Mouse (Mus musculus) heart, postnatal 36 days (tissue): ENCODE data around the gene Fbxo47. TPM values are rescaled to one million over a fixed set of nuclear protein-coding genes. Genes with fewer than 3 reads are reported as not detected.
A peak's percentile ranks its signal among the peaks of the same experiment; 100 is the strongest.
"Not testable (repeated sequence)": the region's sequence is repeated elsewhere in the genome, so short reads cannot be mapped to it uniquely, and the experiment has no call there.

Experiments
- DNase-seq, 2 experiments: peaks; one replicate each; pipeline ENCODE4 v3.0.0; 2021 to 2022
- intact Hi-C: fragments of 180-260 bp; cut with DNase I; formaldehyde crosslinking; loops from one replicate; pipeline ENCODE4 v1.15.1; 2025
- total RNA-seq, 2 experiments: library from RNA; stranded (reverse); gene quantifications; 2 replicates each; pipeline ENCODE4 v1.2.3; 2021

The Fbxo47 gene
- total RNA-seq, 2 experiments from 2014 or later, result 0.35 to 0.69 TPM

DNA sequence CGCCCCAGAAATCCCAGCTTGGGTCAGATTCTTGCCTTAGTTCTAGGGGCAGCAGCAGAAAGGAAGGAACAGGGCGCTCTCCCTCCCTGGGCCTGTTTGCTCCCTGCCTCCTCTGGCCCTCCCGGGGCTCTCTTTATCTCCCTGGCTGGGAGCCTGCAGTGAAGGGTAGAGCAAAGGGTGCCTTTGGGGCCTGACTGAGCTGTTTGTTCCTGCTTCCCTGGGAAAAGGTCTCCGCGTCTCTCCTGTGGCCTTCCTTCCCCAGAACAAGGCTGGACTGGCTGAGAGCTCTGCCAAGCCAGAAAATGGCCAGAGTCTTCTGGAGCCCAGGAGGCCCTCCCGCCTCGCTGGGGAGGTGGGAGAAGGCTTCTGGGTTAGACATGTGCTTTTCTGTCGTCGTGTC, 46.9 kb downstream of the Fbxo47 start:
- intact Hi-C loops, result not testable (repeated sequence)
- peak in 1 of 2 experiments; percentile 39 for DNase-seq

DNA sequence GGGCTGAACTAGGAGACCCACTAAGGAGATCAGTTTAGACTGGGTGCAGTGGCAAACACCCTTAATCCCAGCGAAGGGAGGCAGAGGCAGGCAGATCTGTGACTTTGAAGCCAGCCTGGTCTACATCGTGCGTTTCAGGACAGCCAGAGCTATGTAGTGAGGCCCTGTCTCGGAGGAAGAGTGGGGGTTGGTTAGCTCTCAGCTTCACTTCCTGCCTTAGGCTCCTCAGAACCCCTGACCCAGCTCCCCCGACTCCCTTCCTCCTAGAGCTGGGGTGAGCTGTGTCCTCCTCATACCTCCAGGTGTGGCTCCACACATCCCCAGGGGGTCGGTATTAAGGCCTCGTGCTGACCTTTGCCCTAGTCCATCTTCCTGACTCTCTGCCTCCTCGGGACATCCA, 47.4 kb downstream of the Fbxo47 start:
- DNase-seq, result no peak

DNA sequence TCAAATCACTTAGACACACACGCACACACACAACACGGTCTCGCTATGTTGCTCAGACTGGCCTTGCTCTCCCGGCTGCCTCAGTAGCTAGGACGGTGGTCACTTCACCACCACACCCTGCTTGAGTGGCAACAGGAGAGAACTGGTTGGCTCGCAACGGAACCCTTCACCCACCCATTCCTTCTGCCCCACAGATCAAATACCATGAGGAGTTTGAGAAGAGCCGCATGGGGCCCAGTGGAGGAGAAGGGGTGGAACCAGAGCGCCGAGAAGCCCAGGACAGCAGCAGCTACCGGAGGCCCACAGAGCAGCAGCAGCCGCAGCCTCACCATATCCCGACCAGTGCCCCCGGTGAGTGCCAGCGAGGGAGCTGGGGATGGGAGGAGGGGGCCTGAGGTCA, 50.6 kb downstream of the Fbxo47 start:
- no peak for DNase-seq
- intact Hi-C loops, result no loop called here

More for the DNA sequence above, 47.4 kb downstream of the Fbxo47 start:
- intact Hi-C loops, result no loop called here

DNA sequence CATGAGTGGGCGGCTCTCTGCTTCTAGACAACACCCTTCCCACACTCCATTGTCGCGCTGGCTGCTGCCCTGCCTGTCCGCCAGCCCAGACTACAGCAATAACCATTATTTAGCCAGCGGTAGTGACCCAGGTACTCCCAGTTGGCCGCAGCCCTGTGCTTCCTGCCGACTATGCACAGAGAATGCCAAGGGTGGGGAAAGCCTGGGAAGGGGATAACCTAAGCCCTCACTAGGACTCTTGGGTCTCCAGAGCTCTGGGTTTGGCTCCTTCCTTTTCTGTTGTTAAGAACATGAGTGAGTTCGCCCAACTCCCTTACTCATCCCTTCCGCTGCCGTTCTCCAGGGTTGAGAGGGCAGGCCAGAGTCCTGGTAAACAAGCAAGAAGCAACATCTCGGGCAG, 52.0 kb downstream of the Fbxo47 start:
- intact Hi-C loops, result no loop called here
- peak in 1 of 2 experiments; percentile 53 for DNase-seq

DNA sequence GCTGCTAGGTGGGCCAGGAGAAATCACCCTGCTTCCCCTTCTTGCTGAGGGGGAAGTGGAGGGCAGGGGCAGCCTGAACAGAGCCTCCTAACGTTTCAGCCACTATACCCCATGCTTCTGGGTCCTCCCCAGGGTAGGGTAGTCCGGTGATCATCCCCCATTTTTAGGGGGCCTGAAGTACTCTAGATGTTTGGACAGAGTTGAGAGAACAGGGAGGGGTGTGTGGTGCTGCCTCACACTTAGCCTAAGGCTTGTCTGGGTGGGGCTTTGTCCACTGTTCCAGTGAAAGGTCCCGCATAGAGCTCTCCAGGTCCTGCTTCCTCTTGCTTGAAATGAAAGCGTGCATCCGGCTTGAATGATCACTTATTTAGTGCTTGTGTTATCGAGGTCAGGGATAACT, 53.5 kb downstream of the Fbxo47 start:
- intact Hi-C loops, result no loop called here
- peak in 1 of 2 experiments; percentile 12 for DNase-seq

DNA sequence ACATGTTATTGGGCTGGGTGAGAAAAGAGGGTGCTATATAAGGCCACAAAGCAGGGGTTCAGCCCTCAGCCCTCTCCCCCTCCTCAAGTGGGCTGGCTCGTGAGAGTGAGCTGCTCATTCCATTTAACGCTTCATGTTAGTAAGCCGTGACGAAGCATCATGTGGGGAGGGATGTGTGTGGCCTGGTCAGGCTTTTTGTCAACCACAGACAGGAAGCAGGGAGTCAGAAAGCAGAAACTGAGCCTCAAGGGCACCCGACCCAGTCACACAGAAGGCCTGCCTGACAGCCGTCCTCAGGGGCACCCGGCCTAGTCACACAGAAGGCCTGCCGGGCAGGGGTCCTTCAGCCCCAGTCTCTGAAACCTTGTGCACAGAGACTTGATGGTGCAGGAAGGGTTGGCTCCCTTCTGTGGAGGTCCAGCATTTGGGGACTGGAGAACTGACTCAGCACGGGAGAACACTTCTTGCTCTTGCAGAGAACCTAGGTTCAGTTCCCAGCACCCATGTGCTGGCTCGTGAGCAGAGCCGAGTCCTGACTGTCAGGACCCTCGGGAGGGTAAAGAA, 54.0 kb downstream of the Fbxo47 start:
- intact Hi-C loops, result no loop called here
- peak in 1 of 2 experiments; percentile 24 for DNase-seq

DNA sequence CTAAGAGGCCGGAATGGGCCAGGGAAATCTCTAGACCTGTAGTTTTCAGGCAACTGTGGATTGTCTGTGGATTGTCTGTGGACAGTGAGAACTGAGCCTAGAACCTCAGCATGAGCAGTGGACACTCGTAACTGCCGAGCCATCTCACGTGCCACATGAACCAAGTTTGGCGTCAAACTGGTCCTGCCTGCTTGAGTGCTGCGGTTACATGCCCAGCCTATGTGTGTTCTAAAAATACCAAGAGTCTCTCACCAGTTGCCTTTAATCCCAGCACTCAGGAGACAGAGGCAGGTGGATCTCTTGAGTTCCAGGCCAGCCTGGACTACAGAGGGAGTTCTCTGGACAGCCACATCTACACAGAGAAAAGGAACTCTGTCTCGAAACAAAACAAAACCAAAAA, 54.6 kb downstream of the Fbxo47 start:
- DNase-seq, result peak in 1 of 2 experiments; percentile 1
- intact Hi-C loops, result no loop called here

DNA sequence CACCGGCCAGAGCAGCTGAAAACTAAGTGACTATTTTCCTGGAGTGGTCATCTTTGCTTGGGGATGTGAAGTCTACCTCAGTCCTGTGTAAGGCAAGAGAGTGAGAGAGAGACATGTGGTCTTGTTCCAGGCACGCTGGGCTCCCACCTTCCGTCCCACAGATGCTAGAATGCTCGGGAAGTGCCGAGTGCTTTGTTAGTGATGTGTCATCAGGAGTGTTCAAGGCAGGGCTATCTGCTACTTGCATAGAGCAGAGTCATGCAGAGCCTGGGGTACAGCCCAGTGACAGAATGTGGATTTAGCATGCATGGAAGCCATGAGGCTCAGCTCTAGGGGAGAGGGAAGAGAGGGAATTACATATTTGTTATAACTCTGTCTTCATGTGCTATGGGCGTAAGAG, 56.3 kb downstream of the Fbxo47 start:
- intact Hi-C loops, result no loop called here
- no peak for DNase-seq

DNA sequence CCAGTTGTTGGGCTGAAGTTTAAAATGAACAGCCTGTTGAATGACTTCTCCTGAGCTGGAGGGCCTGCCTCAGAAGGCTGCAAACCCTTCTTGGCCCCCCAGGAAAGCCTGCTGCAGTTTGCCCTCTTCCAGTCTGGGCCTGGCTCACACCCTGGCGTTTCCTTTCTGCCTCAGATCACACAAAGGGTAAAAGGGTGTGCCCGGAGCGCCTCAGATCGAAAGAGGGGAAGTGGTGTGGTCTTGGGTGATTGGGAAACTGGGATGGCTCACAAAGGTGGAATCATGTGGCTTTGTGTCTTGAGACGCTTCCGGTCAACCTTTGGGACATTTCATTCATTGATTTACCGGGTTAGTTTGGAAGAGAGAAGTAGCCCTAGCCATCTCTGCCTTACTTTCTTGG, 57.5 kb downstream of the Fbxo47 start:
- intact Hi-C loops, result no loop called here

DNA sequence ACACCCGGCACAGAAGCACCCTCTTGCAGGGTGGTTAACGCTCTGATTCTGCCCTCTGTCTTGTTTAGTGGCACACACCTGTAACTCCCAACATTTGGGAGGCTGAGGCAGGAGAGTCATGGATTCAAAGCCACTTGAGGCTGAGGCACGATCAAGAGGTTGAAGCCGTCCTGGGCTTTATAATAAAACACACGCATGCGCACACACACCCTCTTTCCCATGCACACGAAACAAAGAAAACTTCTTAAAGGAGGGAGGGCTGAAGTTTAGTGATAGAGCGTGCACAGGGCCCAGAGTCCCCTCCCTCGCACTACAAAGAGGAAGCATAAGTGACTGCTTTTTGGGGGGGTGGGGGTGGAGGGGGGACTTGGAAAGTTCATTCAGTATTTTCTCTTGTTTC, 58.0 kb downstream of the Fbxo47 start:
- intact Hi-C loops, result loop anchor here (2.0 kb wide), 1 partner anchor 15 kb away; the partner anchor contains the start of gene B230217C12Rik
- DNase-seq, result no peak

More for the DNA sequence above, 57.5 kb downstream of the Fbxo47 start:
- no peak for DNase-seq

DNA sequence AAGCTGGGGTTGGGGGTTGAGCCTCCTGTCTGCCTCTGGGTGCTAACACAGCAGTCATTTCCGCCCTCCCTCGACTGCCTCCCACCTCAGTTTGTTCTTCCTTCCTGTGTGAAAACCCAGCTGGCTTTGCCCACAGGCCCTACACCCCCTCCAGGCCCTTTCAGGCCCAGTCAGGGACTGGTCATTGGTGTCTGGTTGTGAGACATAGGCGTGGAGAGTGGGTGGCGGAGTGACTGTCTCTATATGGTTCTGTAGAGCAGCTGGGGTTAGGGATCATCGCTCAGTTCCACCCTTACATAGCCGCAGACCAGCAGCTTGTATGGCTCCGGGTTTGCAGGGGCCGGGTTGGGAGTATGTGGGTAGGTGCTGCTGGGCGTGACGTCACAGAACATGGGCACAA, 58.7 kb downstream of the Fbxo47 start:
- DNase-seq, result no peak
- intact Hi-C loops, result loop anchor here (2.0 kb wide), 1 partner anchor 16 kb away; the partner anchor contains the start of gene B230217C12Rik

DNA sequence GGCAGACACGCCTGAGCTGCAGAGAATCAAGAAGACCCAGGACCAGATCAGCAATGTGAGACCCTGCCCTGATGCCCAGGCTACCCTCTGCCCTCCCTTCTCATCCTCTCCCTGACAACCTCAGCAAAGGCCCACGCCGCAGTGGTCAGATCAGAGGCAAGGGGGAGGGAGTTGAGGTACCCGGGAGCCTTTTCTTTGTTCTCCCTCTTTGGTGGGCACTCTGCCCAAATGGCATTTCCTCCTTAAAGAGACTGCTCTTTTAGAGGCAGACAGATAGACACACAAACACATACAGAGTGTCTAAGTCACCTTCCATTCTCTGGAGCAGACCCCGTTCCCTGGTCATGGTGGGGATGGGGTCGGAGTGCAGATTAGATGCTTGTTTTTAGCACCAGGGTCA, 59.1 kb downstream of the Fbxo47 start:
- intact Hi-C loops, result loop anchor here (2.0 kb wide), 1 partner anchor 16 kb away; the partner anchor contains the start of gene B230217C12Rik
- no peak for DNase-seq

DNA sequence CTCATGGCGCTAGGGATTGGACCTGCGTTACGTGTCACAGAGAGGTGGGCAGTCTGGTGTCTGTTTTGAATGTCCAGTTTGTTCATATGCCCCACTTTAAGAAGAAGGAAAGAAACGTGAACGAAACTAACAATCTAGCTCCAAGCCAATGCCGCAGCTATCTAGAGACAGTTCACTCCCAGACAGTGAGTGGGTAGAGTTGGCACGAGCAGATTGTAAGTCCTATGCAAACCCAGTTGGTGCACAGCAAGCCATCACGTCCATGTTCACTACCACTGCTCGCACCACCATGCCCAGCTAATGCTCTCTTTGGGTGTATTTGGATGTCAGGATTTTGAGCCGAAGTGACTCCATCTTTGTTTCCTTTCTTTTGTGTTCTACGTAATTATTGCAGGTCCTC, 59.8 kb downstream of the Fbxo47 start:
- intact Hi-C loops, result loop anchor here (2.0 kb wide), 1 partner anchor 17 kb away; the partner anchor contains the start of gene B230217C12Rik
- no peak for DNase-seq

DNA sequence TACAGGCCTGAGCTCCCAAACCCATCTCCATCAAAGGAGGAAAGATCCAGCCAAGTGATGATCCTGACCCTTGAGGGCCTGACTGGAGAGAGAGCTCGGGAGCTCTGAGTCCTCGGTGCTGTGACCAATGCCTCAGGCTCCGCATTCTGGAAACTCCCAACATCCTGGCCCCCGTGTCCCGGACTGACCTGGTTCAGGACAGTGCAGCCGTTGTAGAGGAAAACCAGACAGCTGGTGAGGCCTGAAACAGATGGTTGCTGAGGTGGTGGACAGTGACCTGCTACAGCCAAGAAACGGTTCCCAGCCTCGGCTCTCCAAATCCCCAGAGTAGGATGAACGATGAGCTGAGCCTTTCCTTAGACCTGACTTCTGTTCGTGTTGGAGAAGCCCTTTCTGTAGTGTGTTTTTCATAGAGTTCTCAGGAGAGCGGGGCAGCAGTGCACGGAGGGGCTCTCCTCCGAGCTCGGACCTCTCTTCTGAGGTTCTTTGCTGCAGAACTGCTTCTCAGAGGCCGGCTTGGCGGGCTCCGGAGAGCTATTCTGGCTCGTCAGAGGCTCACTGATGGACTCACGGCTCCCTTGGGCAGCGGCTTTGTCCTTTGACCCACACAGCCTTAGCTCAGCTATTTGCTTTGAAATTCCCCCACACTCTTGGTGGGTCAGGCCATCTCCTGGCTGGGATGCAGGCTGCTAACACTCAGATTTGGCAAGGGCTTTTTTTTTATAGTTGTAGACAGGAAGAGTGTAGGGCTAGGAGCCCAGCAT, 60.9 kb downstream of the Fbxo47 start:
- intact Hi-C loops, result loop anchor here (2.0 kb wide), 1 partner anchor 22 kb away; no protein-coding TSS in a partner anchor
- DNase-seq, result no peak

DNA sequence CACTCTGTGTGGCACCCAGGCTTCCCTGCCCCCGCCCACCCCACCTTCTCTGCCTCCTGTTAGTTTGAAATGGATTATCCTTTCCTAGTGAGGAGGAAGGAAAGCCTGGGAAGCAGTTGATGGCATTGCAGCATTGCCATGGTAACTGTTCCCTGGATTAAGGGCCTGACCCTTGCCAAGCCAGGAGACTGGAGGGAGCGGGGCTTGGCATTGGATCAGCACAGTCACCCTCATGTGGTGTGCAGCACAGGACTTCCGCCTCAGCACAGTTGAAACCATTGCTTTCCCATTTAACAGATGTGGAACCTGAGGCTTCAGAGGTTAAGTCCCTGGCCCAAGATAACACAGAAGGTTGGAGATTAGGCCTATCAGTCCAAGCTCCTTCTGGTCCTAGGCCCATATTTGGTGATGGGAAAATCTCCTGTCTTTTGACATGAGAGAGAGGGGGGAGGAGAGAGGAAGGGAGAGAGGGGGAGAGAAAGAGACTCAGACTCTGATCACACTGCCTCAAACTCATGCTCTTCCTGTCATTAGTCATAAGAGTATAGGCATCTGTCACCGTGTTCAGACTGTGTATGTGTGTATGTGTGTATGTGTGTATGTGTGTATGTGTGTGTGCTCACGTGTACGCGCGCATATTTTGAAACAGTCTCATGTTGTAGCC, 62.4 kb downstream of the Fbxo47 start:
- DNase-seq, result no peak
- intact Hi-C loops, result loop anchor here (2.0 kb wide), 1 partner anchor 21 kb away; no protein-coding TSS in a partner anchor

DNA sequence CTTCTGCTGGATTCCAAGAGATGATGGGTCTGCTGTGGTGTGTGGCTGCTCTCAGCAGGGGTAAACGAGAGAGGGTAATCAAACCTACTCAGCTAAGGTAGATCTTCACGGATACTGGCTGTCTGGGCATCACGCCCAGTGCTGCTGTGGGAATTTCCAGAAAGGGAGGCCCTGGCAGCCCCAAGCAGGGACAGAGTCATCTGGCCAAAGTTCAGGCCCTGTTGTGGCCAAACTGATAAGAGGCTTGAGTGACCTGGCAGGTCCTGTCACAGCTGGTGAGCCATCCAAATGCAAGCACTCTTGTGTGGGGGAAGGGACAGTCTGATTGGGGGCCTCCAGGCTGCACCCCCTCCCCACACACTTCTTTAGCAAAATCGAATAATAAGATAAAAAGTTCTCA, 63.1 kb downstream of the Fbxo47 start:
- peak; percentile 73 to 77 for DNase-seq
- intact Hi-C loops, result no loop called here

DNA sequence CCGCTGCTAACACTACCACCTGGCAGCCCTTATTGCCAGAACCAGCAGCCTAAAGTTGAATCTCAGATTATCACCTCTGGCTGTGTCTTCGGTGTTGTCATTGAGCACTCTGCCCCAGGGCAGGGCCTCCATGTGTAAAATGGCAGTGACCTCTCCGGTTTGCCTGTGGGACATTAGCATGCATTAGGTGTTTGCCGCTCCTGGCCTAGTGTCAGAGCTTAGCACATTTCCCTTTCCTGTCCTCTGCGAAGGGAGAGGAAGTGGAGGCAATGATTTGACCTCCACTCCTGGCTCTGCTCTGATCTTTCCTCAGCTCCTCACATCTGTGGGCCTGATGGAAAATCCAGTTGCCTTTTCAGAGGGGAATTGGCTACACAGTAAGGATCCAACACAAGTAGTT, 64.0 kb downstream of the Fbxo47 start:
- intact Hi-C loops, result no loop called here
- DNase-seq, result no peak

DNA sequence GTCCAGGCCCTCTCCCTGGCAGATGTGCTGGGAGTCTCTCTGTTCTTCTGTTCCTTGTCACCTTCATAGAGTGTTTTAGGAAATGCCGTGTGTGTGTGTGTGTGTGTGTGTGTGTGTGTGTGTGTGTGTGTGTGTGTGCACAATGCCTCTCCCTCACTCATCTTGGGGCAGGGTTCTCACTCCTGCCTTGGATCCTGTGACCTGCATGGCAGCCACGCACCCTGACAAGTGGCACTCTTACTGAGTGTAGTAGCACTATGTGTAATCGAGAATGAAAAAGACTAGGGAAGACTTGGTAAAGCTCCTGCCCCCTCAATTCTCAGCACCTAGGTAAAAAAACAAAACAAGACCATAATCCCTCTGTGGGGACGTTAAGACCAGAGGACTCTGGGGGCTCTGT, 64.9 kb downstream of the Fbxo47 start:
- no peak for DNase-seq
- intact Hi-C loops, result no loop called here

DNA sequence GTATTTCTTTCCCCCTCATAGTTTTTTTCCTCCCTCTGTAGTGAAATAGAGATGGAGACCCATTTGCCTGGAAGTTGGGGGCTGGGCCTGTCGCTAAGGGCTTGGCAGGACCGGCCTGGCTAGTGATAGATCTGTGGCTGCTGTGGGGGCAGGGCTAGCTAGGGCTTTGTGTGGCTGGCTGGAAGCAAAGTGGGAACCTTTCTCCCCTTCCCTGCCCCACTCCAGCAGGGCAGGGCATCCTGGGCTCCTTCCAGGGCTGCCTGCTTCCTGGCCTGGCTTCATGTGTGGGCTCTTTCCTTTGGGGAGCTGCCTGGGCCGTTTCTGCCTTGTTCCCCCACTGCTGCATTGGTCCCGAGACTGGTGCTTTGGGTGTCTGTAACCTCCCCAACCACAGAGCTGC, 65.4 kb downstream of the Fbxo47 start:
- no peak for DNase-seq
- intact Hi-C loops, result no loop called here

DNA sequence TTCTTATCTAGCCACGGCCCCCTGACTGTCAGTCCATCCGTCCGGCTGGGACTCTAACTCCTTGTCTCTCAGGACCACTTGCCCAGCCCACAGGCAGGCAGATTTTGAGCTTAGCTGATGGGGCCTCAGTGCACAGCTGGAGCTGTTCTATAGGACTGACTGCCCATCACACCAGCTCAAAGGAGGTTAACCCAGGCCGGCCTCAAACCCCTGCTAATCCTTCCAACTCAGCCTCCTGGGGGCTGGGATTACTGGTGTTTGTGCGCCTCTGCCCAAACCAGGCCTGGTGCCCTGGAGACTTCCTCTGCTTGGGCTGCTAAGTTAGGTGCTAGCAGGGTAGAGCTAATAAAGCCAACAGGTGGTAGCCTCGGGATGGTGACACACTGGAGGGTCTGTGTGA, 66.0 kb downstream of the Fbxo47 start:
- intact Hi-C loops, result no loop called here
- no peak for DNase-seq

DNA sequence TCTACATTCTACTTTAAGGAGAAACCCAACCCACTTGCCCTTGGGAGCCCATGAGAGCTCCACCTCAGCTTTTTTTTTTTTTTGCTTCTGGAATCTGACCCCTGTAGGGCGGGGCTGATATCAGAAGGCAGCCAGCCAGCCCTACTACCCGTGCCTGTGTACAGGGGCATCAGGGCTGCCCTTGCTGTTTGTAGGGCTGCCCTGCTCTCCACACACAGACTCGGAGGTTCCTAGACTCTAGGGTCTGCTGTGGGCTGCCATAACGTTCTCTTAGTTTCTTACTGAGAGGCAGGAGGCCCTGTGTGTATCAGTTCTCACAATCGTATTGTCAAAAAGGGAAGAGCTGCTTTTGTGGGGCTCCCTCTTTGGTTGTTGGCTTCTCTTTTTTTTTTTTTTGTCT, 66.6 kb downstream of the Fbxo47 start:
- intact Hi-C loops, result no loop called here
- DNase-seq, result no peak
